Mouse (Mus musculus) spleen, adult 2 months (tissue): ENCODE measurements around the gene Ankrd39. TPM values are rescaled to one million over a fixed set of nuclear protein-coding genes. Genes with fewer than 3 reads are reported as not detected.

ENCODE experiments used
- DNase-seq, 2 experiments: peaks; one replicate each; pipeline versions ENCODE4 v3.0.0 to v3.0.0-alpha.2; 2012 to 2021; ENCODE audit warnings: low spot score in 2 of 2, low read depth in 1 of 2
- H3K27ac ChIP-seq: fragments of 200-500 bp; 2 replicates; pipeline ENCODE4 v1.5.1; 2012; ENCODE audit warnings: low read length, inconsistent platforms; ENCODE audit not compliant: insufficient read depth
- H3K27me3 ChIP-seq: fragments of 200-500 bp; 2 replicates; pipeline ENCODE4 v1.6.1; 2012; ENCODE audit warnings: mild to moderate bottlenecking, moderate library complexity, low read length, inconsistent platforms; ENCODE audit not compliant: control insufficient read depth, insufficient read depth
- H3K36me3 ChIP-seq: fragments of 200-500 bp; 2 replicates; pipeline ENCODE4 v1.6.1; 2012; ENCODE audit warnings: mild to moderate bottlenecking, low read length, inconsistent platforms; ENCODE audit not compliant: control insufficient read depth, insufficient read depth
- H3K4me1 ChIP-seq: fragments of 200-500 bp; 2 replicates; pipeline ENCODE4 v1.6.1; 2011; ENCODE audit warnings: inconsistent platforms; ENCODE audit not compliant: control insufficient read depth, insufficient read depth, insufficient read length
- H3K4me3 ChIP-seq: fragments of 200-500 bp; 2 replicates; pipeline ENCODE4 v1.5.1; 2011; ENCODE audit warnings: mild to moderate bottlenecking, inconsistent platforms; ENCODE audit not compliant: insufficient read depth, insufficient read length; ENCODE audit errors: extremely low read depth
- CTCF ChIP-seq: fragments of 200-500 bp; IDR thresholded peaks from 2 replicates; pipeline ENCODE4 v1.5.1; 2011; ENCODE audit warnings: mild to moderate bottlenecking, inconsistent platforms; ENCODE audit not compliant: insufficient read depth, insufficient read length, insufficient replicate concordance; ENCODE audit errors: extremely low read depth
- POLR2A ChIP-seq: fragments of 200-500 bp; IDR thresholded peaks from 2 replicates; pipeline ENCODE4 v1.6.1; 2011; ENCODE audit warnings: low read depth, low read length, inconsistent platforms
- WGBS: fragments of 180-500 bp; shearing (Covaris S2); methylation state at CpG from one replicate; pipeline ENCODE4 v1.1.7; 2018; 5-methylcytosine and 5-hydroxymethylcytosine counted together
- polyA plus RNA-seq: library from polyadenylated mRNA; depleted of rRNA; stranded (reverse); fragments of >200 nt; gene quantifications from 2 replicates; pipeline ENCODE4 v1.2.3, GENCODE M21; 2012

Ankrd39 gene
- polyA plus RNA-seq, 1 experiment: 22.2 TPM

- H3K36me3 ChIP-seq: no peaks in the 10 kb centered on the region
- DNase-seq: no peak
- no peak overlapping the region for H3K27ac ChIP-seq
- no peaks in the 10 kb centered on the region for H3K27me3 ChIP-seq
- peaks cover 2% of the 10 kb centered on the region; the same call in 1 of the 2 replicates for H3K4me1 ChIP-seq
- TF ChIP-seq CTCF (no peak), POLR2A (no peak)
- H3K4me3 ChIP-seq: no peak overlapping the region
- WGBS: 90% methylated on average over 9 of the region's 9 CpGs
Observed at GRCm38 (mm10) chr1:36547981-36548598, 845 bp upstream of the Ankrd39 start.

GRCm38 (mm10) chr1:36545845-36546600 lies 1.2 kb downstream of the Ankrd39 start:
- peak in 1 of 2 experiments; percentile 39 for DNase-seq
- 62% methylated on average over 19 of the region's 19 CpGs for WGBS
- Histone ChIP-seq H3K27ac (no peak overlapping the region), H3K4me3 (peak overlapping the region; percentile 83; the same call in 1 of the 2 replicates), H3K27me3 (no peaks in the 10 kb centered on the region), H3K4me1 (peaks cover 2% of the 10 kb centered on the region; the same call in 1 of the 2 replicates), H3K36me3 (peaks cover 11% of the 10 kb centered on the region)
- TF ChIP-seq POLR2A: no peak

- Histone ChIP-seq H3K27ac (no peak overlapping the region), H3K27me3 (no peaks in the 10 kb centered on the region), H3K4me3 (no peak overlapping the region), H3K36me3 (peaks cover 15% of the 10 kb centered on the region), H3K4me1 (peaks cover 2% of the 10 kb centered on the region; the same call in 1 of the 2 replicates)
- no peak for DNase-seq
- WGBS: 44% methylated on average over 2 of the region's 2 CpGs
- no peak for TF ChIP-seq CTCF
- no peak for TF ChIP-seq POLR2A
Observed at GRCm38 (mm10) chr1:36545382-36545781, 1.9 kb downstream of the Ankrd39 start.

- Histone ChIP-seq H3K27ac (no peak overlapping the region), H3K36me3 (peaks cover 26% of the 10 kb centered on the region), H3K27me3 (no peaks in the 10 kb centered on the region), H3K4me1 (peaks cover 2% of the 10 kb centered on the region; the same call in 1 of the 2 replicates), H3K4me3 (no peak overlapping the region)
- TF ChIP-seq CTCF (no peak), POLR2A (no peak)
- WGBS: 91% methylated on average over 9 of the region's 9 CpGs
- DNase-seq: no peak
Observed at GRCm38 (mm10) chr1:36542925-36543324, 4.3 kb downstream of the Ankrd39 start.

- Histone ChIP-seq H3K27me3 (no peaks in the 10 kb centered on the region), H3K4me3 (no peak overlapping the region), H3K36me3 (peaks cover 26% of the 10 kb centered on the region), H3K27ac (no peak overlapping the region), H3K4me1 (peaks cover 2% of the 10 kb centered on the region; the same call in 1 of the 2 replicates)
- WGBS: 93% methylated on average over 16 of the region's 16 CpGs
- no peak for TF ChIP-seq CTCF
- no peak for TF ChIP-seq POLR2A
- DNase-seq: no peak
Observed at GRCm38 (mm10) chr1:36541844-36542243, 5.4 kb downstream of the Ankrd39 start.

- no peak for DNase-seq
- H3K4me1 ChIP-seq: no peaks in the 10 kb centered on the region
- H3K27me3 ChIP-seq: no peaks in the 10 kb centered on the region
- H3K36me3 ChIP-seq: peaks cover 27% of the 10 kb centered on the region
- TF ChIP-seq POLR2A (no peak), CTCF (no peak)
- WGBS: 94% methylated on average over 12 of the region's 12 CpGs
- no peak overlapping the region for H3K4me3 ChIP-seq
- H3K27ac ChIP-seq: no peak overlapping the region
Observed at GRCm38 (mm10) chr1:36540807-36541206, 6.4 kb downstream of the Ankrd39 start.

- H3K36me3 ChIP-seq: peaks cover 27% of the 10 kb centered on the region
- H3K27me3 ChIP-seq: no peaks in the 10 kb centered on the region
- H3K27ac ChIP-seq: no peak overlapping the region
- no peak for DNase-seq
- WGBS: 90% methylated on average over 11 of the region's 11 CpGs
- H3K4me3 ChIP-seq: no peak overlapping the region
- H3K4me1 ChIP-seq: no peaks in the 10 kb centered on the region
- no peak for TF ChIP-seq CTCF
- no peak for TF ChIP-seq POLR2A
Observed at GRCm38 (mm10) chr1:36540132-36540531, 7.1 kb downstream of the Ankrd39 start.
